Mouse (Mus musculus): ENCODE results near the gene Eif4g1.
A peak's percentile ranks its signal among the peaks of the same experiment; 100 is the strongest.
"Not testable (repeated sequence)": the region's sequence is repeated elsewhere in the genome, so short reads cannot be mapped to it uniquely, and the experiment has no call there.

The Eif4g1 gene

GRCm38 (mm10) chr16:20668013-20668412 is at the start of gene Eif4g1:
Gene Eif4g1 (plus strand): TSS chr16:20668313.
- DNase-seq (ENCODE audit: low spot score): not testable (repeated sequence)

- no peak for DNase-seq (ENCODE audit: low spot score)
These were observed 48.3 kb upstream of the Eif4g1 start for GRCm38 (mm10) chr16:20619541-20620398.

- DNase-seq (ENCODE audit: low spot score): no peak
These were observed 47.7 kb upstream of the Eif4g1 start for GRCm38 (mm10) chr16:20620399-20620735.

- no peak for DNase-seq (ENCODE audit: low spot score)
These were observed 47.3 kb upstream of the Eif4g1 start for GRCm38 (mm10) chr16:20620751-20621190.

- DNase-seq (ENCODE audit: low spot score): peak; percentile 66
These were observed 46.7 kb upstream of the Eif4g1 start, which contains the start of gene Camk2n2 for GRCm38 (mm10) chr16:20621191-20621990. Gene Camk2n2 (minus strand): TSS chr16:20621287.

- DNase-seq (ENCODE audit: low spot score): peak; percentile 85
These were observed 46.0 kb upstream of the Eif4g1 start for GRCm38 (mm10) chr16:20621991-20622685.

GRCm38 (mm10) chr16:20623211-20623610 is 44.9 kb upstream of the Eif4g1 start:
- DNase-seq (ENCODE audit: low spot score): peak; percentile 52

- DNase-seq (ENCODE audit: low spot score): no peak
These were observed 39.2 kb upstream of the Eif4g1 start for GRCm38 (mm10) chr16:20628871-20629391.

- DNase-seq (ENCODE audit: low spot score): peak; percentile 28
These were observed 38.1 kb upstream of the Eif4g1 start, which contains the start of gene Ece2 for GRCm38 (mm10) chr16:20629731-20630634. Gene Ece2 (plus strand): TSS chr16:20629828.

- no peak for DNase-seq (ENCODE audit: low spot score)
These were observed 30.7 kb upstream of the Eif4g1 start for GRCm38 (mm10) chr16:20637410-20637809.

GRCm38 (mm10) chr16:20638367-20638766 is 29.7 kb upstream of the Eif4g1 start:
- DNase-seq (ENCODE audit: low spot score): no peak

- DNase-seq (ENCODE audit: low spot score): peak; percentile 75
These were observed 26.0 kb upstream of the Eif4g1 start for GRCm38 (mm10) chr16:20642161-20642560.

GRCm38 (mm10) chr16:20643911-20644310 is 24.2 kb upstream of the Eif4g1 start:
- no peak for DNase-seq (ENCODE audit: low spot score)

- DNase-seq (ENCODE audit: low spot score): peak; percentile 97
These were observed 16.8 kb upstream of the Eif4g1 start, which contains the start of gene Psmd2 for GRCm38 (mm10) chr16:20651076-20651946. Gene Psmd2 (plus strand): TSS chr16:20651652.

- no peak for DNase-seq (ENCODE audit: low spot score)
These were observed 16.2 kb upstream of the Eif4g1 start for GRCm38 (mm10) chr16:20651947-20652310.

GRCm38 (mm10) chr16:20653315-20653714 is 14.8 kb upstream of the Eif4g1 start:
- no peak for DNase-seq (ENCODE audit: low spot score)

GRCm38 (mm10) chr16:20657661-20658060 is 10.5 kb upstream of the Eif4g1 start:
- DNase-seq (ENCODE audit: low spot score): no peak

GRCm38 (mm10) chr16:20670291-20670690 is 2.2 kb downstream of the Eif4g1 start:
- no peak for DNase-seq (ENCODE audit: low spot score)

GRCm38 (mm10) chr16:20671886-20672285 is 3.8 kb downstream of the Eif4g1 start:
- DNase-seq (ENCODE audit: low spot score): peak; percentile 33

GRCm38 (mm10) chr16:20672500-20672902 is 4.4 kb downstream of the Eif4g1 start:
- peak; percentile 97 for DNase-seq (ENCODE audit: low spot score)
